Mouse (Mus musculus) heart, adult 2 months (tissue): Measurements from ENCODE around the gene Gtf3c1. TPM values are rescaled to one million over a fixed set of nuclear protein-coding genes. Genes with fewer than 3 reads are reported as not detected.

ENCODE experiments used
- DNase-seq, 2 experiments: peaks; one replicate each; pipeline ENCODE4 v3.0.0; 2021
- H3K27ac ChIP-seq: fragments of 200-600 bp; 2 replicates; pipeline ENCODE4 v1.8.1; 2022
- H3K27me3 ChIP-seq: fragments of 200-500 bp; 2 replicates; pipeline ENCODE4 v1.6.1; 2012; ENCODE audit warnings: mild to moderate bottlenecking, low read length, inconsistent platforms, mixed read lengths; ENCODE audit not compliant: control insufficient read depth, insufficient read depth
- H3K36me3 ChIP-seq: fragments of 200-500 bp; 2 replicates; pipeline ENCODE4 v1.6.1; 2012; ENCODE audit warnings: low read length, inconsistent platforms; ENCODE audit not compliant: control insufficient read depth, insufficient read depth
- H3K4me1 ChIP-seq: fragments of 200-500 bp; 2 replicates; pipeline ENCODE4 v1.6.1; 2011; ENCODE audit warnings: low read length; ENCODE audit not compliant: control insufficient read depth, insufficient read depth
- H3K4me3 ChIP-seq: fragments of 200-600 bp; 2 replicates; pipeline ENCODE4 v1.8.1; 2022
- H3K79me2 ChIP-seq: fragments of 200-500 bp; replicated peaks from 2 replicates; pipeline ENCODE4 v1.6.1; 2012; ENCODE audit warnings: mild to moderate bottlenecking, inconsistent platforms, low read length, moderate library complexity, mixed read lengths; ENCODE audit not compliant: control insufficient read depth, insufficient read depth
- H3K9ac ChIP-seq: fragments of 200-500 bp; 2 replicates; pipeline ENCODE4 v1.6.1; 2012; ENCODE audit warnings: low read depth, mild to moderate bottlenecking, control low read depth, inconsistent platforms, low read length, mixed read lengths
- CTCF ChIP-seq: fragments of 200-600 bp; IDR thresholded peaks from 2 replicates; pipeline ENCODE4 v1.8.1; 2022; ENCODE audit warnings: antibody characterized with exemption, mild to moderate bottlenecking, moderate library complexity
- EP300 ChIP-seq: fragments of 200-500 bp; IDR thresholded peaks from 2 replicates; pipeline ENCODE4 v1.6.1; 2011; ENCODE audit warnings: low read depth, low read length, control low read depth; ENCODE audit not compliant: insufficient read depth
- POLR2A ChIP-seq: fragments of 200-500 bp; IDR thresholded peaks from 2 replicates; pipeline ENCODE4 v1.6.1; 2011; ENCODE audit warnings: mild to moderate bottlenecking, low read depth, low read length, control low read depth; ENCODE audit not compliant: insufficient read depth
- WGBS: fragments of 180-500 bp; shearing (Covaris S2); methylation state at CpG from one replicate; pipeline ENCODE4 v1.1.7; 2018; 5-methylcytosine and 5-hydroxymethylcytosine counted together
- intact Hi-C: fragments of 180-260 bp; cut with DNase I; formaldehyde crosslinking; loops from one replicate; pipeline ENCODE4 v1.15.1; 2025
- polyA plus RNA-seq: library from polyadenylated mRNA; depleted of rRNA; stranded (reverse); fragments of >200 nt; gene quantifications from 2 replicates; pipeline ENCODE4 v1.2.3, GENCODE M21; 2012
- total RNA-seq, 2 experiments: library from RNA; stranded (reverse); gene quantifications; 2 replicates each; pipeline ENCODE4 v1.2.3; 2021

Gene Gtf3c1
- total and polyA plus RNA-seq, 3 experiments: 30.2 to 47.9 (median 46.3) TPM

- intact Hi-C loops: no loop called here
- no peak for DNase-seq
- WGBS: 69% methylated on average over 11 of the region's 11 CpGs
- TF ChIP-seq CTCF (no peak), EP300 (no peak), POLR2A (no peak)
- Histone ChIP-seq H3K4me3 (no peak overlapping the region), H3K27ac (no peak overlapping the region), H3K79me2 (no peaks in the 10 kb centered on the region), H3K4me1 (no peaks in the 10 kb centered on the region), H3K27me3 (no peaks in the 10 kb centered on the region), H3K36me3 (no peaks in the 10 kb centered on the region), H3K9ac (no peak overlapping the region)
Measured at GRCm38 (mm10) chr7:125601821-125602448, 105.6 kb downstream of the Gtf3c1 start.

- H3K9ac ChIP-seq: no peak overlapping the region
- WGBS: 81% methylated on average over 6 of the region's 6 CpGs
- no peak for TF ChIP-seq EP300
- TF ChIP-seq POLR2A: no peak
- H3K4me1 ChIP-seq: no peaks in the 10 kb centered on the region
- no peak overlapping the region for H3K27ac ChIP-seq
- no peak for DNase-seq
- H3K4me3 ChIP-seq: no peak overlapping the region
- no peaks in the 10 kb centered on the region for H3K27me3 ChIP-seq
- no peaks in the 10 kb centered on the region for H3K79me2 ChIP-seq
- H3K36me3 ChIP-seq: no peaks in the 10 kb centered on the region
- intact Hi-C loops: no loop called here
Measured at GRCm38 (mm10) chr7:125601280-125601670, 106.3 kb downstream of the Gtf3c1 start.

GRCm38 (mm10) chr7:125600612-125601279 lies 106.8 kb downstream of the Gtf3c1 start:
- DNase-seq: no peak
- 27% methylated on average over 6 of the region's 6 CpGs for WGBS
- Histone ChIP-seq H3K79me2 (no peaks in the 10 kb centered on the region), H3K27ac (no peak overlapping the region), H3K27me3 (no peaks in the 10 kb centered on the region), H3K36me3 (no peaks in the 10 kb centered on the region), H3K9ac (no peak overlapping the region), H3K4me3 (no peak overlapping the region), H3K4me1 (no peaks in the 10 kb centered on the region)
- TF ChIP-seq CTCF: no peak
- no peak for TF ChIP-seq POLR2A
- TF ChIP-seq EP300: no peak
- intact Hi-C loops: no loop called here

GRCm38 (mm10) chr7:125600136-125600535 lies 107.4 kb downstream of the Gtf3c1 start:
- Histone ChIP-seq H3K27me3 (no peaks in the 10 kb centered on the region), H3K4me1 (no peaks in the 10 kb centered on the region), H3K27ac (no peak overlapping the region), H3K79me2 (no peaks in the 10 kb centered on the region), H3K36me3 (no peaks in the 10 kb centered on the region), H3K4me3 (no peak overlapping the region), H3K9ac (no peak overlapping the region)
- TF ChIP-seq CTCF (no peak), EP300 (no peak)
- intact Hi-C loops: no loop called here
- DNase-seq: no peak
- 62% methylated on average over 10 of the region's 10 CpGs for WGBS

GRCm38 (mm10) chr7:125599373-125599973 lies 108.1 kb downstream of the Gtf3c1 start:
- 39% methylated on average over 4 of the region's 4 CpGs for WGBS
- Histone ChIP-seq H3K4me3 (no peak overlapping the region), H3K4me1 (no peaks in the 10 kb centered on the region), H3K36me3 (no peaks in the 10 kb centered on the region), H3K9ac (no peak overlapping the region), H3K27me3 (no peaks in the 10 kb centered on the region), H3K27ac (no peak overlapping the region), H3K79me2 (no peaks in the 10 kb centered on the region)
- TF ChIP-seq EP300: no peak
- TF ChIP-seq POLR2A: no peak
- no peak for TF ChIP-seq CTCF
- intact Hi-C loops: no loop called here
- no peak for DNase-seq

- H3K79me2 ChIP-seq: no peaks in the 10 kb centered on the region
- 86% methylated on average over 11 of the region's 11 CpGs for WGBS
Measured at GRCm38 (mm10) chr7:125597516-125598347, 109.8 kb downstream of the Gtf3c1 start.

More at GRCm38 (mm10) chr7:125597516-125598347, 109.8 kb downstream of the Gtf3c1 start:
- H3K27me3 ChIP-seq: no peaks in the 10 kb centered on the region
- no peak for DNase-seq
- no peak overlapping the region for H3K4me3 ChIP-seq
- TF ChIP-seq CTCF (no peak), EP300 (no peak), POLR2A (no peak)
- H3K36me3 ChIP-seq: no peaks in the 10 kb centered on the region
- no peak overlapping the region for H3K9ac ChIP-seq
- H3K4me1 ChIP-seq: no peaks in the 10 kb centered on the region
- no peak overlapping the region for H3K27ac ChIP-seq
- intact Hi-C loops: no loop called here
